Mouse (Mus musculus) brain, embryonic 18.5 days (tissue): ENCODE measurements around the gene Pde11a.

ENCODE experiments used
- DNase-seq: peaks from one replicate; pipeline ENCODE4 v3.0.0-alpha.2; 2012; ENCODE audit warnings: low read depth, low spot score

The Pde11a gene

GRCm38 (mm10) chr2:75959183-75959849 lies 379.3 kb downstream of the Pde11a start:
- no peak for DNase-seq

- no peak for DNase-seq
Measured at GRCm38 (mm10) chr2:75955709-75956108, 382.9 kb downstream of the Pde11a start.

- DNase-seq = no peak
Measured at GRCm38 (mm10) chr2:75953320-75953719, 385.3 kb downstream of the Pde11a start.

GRCm38 (mm10) chr2:75950685-75951084 lies 387.9 kb downstream of the Pde11a start:
- DNase-seq = no peak
